Mouse (Mus musculus) CD4-positive helper T cell, adult 2 months (primary cell): ENCODE measurements around the gene Rasl12.

Experiments
- DNase-seq: peaks from one replicate; pipeline ENCODE4 v3.0.0-alpha.2; 2012; ENCODE audit warnings: low read depth, missing footprints, low spot score

Rasl12 gene

DNA sequence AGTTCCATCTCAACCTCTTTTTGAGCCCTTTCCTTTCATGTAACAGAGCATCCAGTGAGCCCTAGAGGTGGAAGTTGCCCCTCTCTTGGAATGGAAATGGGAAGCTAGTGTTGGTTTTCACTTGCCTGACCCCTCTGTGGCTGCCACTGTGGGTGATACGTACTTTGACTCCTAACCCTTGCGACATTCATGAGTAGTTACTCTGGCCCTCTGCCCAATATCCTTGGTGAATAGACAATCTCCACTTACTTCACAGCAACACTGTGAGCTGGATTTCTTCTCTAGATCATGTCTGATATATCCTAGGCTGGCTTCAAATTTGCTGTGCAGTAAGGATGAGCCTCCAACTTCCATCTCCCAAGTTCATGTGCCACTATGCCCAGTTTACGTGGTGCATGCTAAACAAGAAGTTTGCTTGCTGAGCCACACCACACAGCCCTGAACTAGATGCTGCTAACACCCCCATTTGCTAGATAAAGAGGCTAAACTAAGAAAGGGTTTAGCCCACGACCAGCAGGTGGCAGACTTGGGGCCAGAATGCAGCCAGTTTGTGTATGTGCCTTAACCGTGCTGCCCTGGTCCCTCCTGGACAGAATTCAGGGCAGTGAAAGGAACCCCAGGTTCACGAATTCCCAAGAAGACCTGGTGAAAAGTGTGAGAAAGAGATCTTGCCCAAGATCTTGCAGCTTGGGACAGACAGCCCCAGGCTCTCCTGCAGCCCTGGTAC is 5.5 kb upstream of the Rasl12 start:
- DNase-seq = peak; percentile 46

DNA sequence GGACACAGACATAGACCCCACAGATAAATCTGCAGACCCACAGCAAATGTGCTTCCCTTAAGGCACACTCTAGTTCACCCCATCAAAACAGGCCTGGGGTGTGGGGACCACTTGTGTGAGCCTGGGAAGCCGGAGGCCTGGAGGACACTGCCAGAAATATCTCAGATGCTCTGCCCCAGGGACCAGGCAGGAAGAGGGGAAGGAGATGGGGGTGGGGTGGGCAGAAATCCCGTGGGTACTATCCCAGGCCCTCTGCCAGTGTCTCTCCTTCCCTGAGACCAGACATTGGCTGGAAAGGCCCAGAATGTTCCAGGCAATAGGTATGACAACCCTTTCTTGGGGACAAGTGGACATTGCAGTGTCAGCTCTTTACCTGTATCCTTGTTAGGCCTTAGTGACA is 4.7 kb upstream of the Rasl12 start:
- DNase-seq = no peak

DNA sequence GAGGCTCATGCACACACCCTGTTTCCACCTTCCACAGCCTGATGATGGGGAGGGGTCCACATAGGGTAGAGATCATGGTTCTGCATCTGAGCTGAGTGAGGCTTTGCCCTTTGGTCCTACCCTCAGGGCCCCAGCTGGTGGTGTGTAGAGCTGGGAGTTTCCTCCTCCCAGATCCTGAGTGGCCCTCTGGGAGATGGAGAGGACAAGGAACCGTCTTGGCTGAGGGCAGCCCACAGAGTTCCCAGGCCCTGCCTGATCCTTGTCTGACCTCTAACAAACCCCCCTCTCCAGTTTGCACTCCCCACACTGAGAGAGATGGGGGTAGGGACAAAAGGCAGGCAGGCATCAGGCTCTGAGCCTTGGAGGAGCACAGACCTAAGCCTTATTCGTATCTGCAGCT is 3.9 kb upstream of the Rasl12 start:
- no peak for DNase-seq

DNA sequence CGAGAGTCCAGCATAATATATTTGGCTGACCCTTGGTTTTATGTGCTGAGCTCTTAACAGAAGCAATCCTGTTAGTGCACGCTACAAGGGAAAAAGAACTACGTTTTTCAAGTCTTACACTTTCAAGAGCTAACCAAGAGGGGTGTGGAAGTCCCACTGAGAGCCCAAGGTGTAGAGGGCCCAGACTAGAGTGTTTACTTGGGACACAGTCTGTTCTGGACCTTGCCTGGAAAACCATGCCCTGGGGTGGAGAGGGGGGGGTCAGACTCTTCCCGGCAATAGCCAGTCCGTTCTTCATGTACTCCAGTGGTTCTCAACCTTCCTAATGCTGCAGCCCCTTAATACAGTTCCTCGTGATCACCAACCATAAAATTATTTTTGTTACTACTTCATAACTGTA is 1.6 kb downstream of the Rasl12 start:
- no peak for DNase-seq

DNA sequence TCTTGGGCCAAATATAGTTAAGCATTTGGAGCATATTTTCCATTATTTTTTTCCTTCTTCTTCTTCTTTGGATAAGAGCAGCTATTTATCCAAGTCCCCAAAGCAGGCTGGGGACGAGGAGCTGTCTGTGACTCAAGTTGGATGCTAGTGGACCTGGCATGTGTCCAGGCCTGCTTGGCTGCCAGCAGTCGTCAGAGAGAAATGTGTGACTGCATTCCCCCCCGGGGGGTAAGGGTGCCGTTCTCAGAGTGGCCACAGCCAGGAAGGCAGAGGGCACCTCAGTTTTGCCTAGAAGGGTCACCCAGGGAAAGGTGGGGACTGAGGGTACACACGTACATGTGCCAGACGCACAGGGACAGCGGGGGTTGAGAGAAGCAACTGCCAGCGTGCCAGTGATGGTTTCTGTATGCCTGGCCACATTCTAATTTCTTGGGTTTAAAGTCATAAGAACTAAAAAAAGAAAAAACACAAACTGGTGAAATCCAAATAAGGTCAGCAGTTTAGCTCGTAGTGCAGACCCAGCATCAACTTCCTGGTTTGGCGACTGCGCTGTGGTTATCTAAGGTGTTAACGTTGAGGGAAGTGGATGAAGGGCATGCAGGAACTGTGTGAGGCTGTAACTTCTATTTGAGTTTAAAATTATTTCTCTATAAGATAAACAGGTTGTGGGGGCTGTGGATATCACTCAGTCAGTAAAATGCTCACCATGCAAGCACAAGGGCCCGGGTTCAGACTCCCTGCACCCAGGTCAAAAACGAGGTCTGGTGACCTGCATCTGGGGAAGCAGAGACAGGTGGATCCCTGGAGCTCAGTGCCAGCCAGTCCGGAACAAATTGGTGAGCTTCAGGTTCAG is 6.3 kb downstream of the Rasl12 start:
- DNase-seq = no peak

DNA sequence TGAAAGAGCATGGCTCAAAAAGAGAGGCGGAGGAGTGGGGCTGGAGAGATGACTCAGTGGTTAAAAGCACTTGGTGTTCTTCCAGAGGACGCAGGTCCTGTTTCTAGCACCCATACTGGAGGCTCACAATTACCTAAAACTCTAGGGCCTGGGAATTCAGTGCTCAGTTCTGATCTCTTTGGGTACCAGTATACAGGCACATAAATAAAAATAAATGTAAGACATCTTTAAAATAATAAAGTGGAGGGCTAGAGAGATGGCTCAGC is 6.8 kb downstream of the Rasl12 start:
- no peak for DNase-seq

DNA sequence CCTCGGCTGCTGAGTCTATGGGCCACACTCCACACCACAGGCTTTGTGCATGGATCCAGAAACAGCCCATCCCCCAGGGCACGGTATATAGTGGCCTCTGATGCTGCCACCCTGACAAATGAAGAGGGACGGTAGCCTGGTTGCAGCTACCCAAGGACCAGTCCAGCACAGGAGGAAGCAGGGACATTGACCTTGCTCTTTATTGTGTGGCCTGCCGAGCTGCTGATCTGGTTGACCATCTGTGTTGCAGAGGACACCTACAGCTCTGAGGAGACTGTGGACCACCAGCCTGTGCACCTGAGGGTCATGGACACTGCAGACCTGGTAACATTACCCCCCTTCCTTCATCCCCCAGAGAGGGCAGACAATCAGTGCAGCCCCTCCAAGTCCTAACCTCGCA is 9.0 kb downstream of the Rasl12 start:
- no peak for DNase-seq

DNA sequence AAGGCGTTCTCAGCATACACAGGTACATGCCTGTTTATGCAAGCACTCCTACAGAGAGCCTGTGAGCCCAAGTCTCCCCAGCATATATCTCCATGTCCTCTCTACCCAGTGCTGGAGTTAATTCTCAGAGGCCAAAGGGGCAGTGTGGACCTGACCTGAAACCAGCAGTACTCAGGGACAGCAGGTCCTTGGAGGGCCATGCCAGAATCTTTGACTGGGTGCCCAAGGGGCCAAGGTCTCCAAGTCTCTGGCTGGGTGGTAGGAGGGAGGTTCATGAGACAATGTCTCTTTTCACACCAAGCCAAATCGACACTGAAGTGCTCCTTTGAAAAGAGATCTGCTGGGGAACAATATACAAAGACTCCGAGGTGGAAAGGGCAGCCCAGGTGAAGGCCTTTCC is 9.6 kb downstream of the Rasl12 start:
- no peak for DNase-seq

DNA sequence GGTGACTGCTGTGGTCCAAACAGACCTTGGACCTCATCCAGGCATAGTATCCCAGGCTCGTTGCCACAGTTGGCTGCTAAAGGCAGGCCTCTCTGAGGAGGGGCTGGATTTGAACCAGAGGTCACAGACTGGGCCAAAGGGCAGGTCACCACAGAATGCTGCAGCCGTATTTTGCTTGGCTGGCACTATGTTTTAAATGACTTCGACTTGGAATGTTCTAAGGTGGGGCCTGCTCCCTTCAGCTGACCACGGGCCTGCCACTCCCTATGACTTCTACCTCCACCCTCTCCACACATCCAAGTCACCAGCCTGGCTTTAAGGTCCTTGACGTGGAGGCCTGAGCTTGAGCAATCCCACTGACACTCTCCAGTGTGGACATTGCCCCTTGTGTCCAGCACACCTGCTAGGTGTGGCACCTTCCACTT is 10.6 kb downstream of the Rasl12 start:
- no peak for DNase-seq

DNA sequence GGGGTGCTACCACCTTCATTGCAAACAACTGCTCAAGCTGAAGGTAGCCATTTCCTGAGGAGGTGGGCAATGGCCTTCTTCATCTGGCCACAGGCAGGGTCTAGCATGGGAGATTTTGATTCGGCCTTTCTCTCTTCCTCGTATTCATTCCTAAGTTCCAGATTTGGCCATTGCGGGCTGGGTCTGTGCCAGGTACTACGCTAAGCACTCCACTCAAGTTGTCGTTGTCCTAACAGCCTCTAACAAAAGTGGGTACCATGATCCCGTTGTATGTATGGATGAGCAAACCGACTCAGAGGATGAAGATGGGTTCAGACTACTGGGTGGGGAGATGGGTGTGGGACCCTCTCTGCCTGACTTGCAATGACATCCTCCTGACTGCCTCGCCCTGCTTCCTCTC is 12.1 kb downstream of the Rasl12 start:
- DNase-seq = no peak

DNA sequence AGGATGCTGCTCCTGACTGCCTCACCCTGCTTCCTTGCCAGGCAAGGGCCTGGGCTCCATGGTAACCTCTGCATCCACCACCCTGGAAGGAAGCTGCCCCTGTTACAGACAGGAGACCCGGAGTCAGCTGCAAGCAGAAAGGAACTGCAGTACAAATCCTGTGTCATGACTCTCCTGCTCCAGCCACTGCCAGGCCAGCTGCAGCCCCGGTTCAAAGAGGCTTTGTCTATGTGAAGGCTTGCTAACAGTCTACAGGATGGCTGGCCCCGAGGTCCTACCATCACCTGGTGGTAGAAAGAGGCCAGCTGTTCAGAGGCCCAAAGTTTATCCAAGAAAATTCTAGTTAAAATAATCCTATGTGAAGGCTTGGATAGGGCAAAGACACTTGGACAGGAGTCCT is 13.0 kb downstream of the Rasl12 start:
- DNase-seq = no peak

DNA sequence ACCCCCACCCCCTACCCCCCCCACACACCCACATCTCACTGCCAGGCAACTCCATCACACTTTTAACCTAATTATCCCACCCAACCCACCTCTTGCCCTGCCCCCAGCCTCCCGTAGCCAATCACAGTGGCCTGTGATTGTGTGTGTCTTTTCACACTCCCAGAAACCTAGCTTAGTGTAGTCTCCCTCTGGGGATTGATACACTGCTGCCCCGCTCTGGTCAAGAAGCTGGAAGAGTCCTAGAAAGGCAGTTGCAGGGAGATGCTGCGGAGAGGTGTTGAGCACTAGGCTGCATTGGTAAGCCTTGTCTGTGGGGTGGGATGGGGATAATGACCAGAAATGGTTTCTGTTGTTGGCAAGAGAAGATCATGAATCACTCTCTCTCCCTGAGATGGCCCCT is 19.4 kb downstream of the Rasl12 start:
- DNase-seq = no peak

DNA sequence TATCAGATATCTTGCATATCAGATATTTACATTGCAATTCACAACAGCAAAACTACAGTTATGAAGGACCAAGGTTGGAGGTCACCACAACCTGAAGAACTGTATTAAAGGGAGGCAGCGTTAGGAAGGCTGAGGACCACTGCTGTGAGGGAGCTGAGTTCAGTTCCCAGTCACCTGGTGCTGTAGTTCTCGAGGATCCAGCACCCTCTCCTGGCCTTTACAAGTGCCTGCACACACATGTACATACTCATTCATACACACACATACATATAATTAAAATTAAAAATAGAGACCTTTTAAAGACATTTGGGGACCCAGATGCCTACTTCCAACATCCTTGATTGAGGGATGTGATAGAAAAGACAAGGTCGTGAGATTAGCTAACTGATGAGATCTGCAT is 21.3 kb downstream of the Rasl12 start:
- no peak for DNase-seq

DNA sequence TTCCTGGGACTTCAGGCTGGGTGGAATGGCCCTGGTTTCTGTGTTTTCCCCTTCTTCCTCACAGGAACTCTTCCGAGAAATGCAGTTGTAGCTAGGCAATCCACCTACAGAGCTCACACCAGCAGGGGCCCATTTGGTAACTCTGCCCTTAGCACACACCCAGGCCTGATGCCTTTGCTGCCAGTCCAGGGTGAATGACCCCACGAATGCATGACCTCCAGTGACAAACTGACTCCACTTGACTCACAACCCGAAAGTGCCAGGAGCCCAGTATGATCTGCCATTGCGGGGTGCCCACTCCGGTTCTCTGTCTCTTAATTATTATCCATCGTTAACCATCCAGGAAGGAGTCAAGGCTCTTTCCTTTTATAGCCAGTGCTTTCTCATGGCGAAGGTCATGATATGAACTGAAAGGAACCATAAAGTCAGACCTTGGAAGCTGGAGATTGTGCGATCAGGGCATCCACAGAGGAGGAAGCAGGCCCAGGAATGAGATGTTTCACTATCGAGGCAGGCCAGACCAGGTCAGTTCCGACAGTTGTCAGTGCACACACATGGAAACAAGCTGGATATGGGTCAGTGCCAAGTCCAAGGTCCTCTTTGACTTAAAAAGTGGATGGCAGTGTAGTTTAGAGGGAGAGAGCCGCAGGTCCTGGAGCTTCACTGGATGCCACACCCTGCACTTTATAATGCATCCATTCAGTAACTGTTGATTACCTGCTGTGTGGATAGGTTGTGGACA is 24.6 kb downstream of the Rasl12 start, which contains the start of gene Slc51b:
Gene Slc51b (minus strand): TSS at position 196 of the 742 bp plus-strand sequence.
- no peak for DNase-seq

DNA sequence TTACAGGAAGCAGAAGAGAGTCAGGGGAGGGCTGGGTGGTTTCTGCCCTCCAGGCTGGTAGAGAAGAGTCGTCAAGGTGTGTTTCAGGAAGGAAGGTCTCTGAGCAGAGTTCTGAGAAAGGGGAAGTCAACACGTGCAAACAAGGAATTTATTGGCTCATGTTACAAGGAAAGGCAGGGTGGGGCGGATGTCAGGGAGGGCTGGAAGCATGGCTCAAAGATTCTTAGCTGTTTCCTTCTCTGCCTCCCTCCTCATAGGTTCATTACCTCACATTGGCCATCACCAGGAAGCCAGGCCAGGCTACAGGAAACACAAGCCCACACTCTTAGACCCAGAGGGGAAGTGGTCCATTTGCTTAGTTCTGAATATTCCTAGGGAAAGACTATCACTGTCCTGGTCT is 26.1 kb downstream of the Rasl12 start:
- DNase-seq = no peak

DNA sequence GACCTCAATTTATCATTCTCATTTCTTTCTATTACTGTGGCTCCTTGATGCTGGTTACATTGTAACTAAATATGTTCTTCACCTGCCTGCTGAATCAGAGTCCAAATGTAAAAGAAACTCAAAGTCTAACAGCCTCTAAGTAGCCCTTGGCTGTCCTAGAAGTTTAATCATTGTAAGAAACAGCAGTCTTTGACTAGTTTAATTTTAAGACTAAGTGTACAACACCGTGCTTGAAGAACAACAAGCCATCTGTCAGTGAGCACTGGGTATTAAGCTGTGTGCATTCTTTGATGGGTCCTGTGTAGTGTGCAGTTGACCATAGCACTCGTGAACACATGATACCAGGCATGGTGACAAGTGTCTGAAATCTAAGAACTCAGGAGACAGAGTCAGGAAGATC is 29.2 kb downstream of the Rasl12 start:
- no peak for DNase-seq

DNA sequence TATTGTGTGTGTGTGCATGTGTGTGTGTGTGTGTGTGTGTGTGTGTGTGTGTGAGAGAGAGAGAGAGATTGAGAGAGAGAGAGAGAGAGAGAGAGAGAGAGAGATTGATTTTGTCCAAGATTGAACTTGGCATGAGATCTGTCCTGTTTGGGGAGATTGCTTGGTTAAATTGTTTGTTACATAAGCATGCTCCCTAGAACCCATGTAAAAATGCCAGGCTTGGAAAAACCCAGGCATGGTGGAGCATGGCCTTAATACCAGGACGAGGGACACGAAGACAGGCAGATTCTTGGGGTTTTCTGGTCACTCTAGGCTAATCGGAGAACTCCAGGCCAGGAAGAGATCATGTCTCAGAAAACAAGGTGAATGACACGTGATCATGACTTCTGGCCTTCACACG is 29.7 kb downstream of the Rasl12 start:
- no peak for DNase-seq

DNA sequence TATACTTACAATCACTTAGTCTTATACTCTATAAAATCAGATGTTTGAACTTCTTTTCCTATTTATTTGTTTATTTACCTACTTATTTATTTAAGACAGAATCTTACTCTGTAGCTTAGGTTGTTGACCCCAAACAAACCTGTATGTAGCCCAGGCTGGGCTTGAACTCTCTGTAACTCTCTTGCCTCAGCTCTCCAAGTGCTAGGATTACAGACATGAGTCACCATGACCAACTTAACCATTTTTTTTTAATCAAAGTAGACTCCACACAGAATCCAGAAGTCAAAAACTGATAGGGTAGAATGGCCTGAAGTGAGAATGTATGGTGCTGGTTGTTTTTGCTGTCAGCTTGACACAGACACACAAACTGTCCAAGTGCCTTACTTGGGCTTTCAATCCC is 32.1 kb downstream of the Rasl12 start:
- no peak for DNase-seq

DNA sequence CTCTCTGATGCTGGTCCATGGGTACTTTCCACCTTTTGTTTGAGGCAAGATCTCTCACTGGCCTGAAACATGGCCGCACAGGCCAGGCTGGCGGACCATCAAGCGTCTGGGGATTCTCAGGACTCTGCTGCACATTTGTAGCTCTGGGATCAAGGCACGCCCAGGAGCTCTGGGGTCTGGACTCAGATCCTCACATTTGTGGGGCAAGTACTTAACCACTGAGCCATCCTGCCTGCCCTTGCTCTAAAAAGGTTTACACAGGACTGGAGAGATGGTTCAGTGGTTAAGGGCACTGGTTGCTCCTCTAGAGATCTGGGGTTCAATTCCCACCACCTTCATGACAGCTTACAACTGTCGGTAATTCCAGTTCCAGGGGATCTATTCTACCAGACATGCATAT is 32.6 kb downstream of the Rasl12 start:
- DNase-seq = no peak

DNA sequence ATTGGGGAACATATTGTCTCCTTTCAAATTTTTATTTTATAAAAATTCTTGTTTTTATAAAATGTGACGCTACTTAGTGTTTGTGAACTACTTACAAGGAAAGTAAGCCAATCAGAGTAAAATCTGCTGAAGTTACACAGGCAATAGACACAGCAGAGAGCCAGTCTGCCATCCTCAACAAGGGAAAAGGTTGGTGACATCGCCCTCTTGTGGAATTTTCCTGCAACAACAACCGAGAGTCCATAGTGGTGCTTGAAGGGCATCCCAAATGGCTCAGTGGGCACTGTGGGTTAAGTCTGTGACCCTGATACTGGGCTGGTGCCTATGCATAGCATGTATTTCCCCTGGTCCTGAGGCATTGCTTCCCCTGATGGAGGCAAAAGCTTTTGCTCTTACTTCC is 33.9 kb downstream of the Rasl12 start:
- DNase-seq = peak; percentile 67

DNA sequence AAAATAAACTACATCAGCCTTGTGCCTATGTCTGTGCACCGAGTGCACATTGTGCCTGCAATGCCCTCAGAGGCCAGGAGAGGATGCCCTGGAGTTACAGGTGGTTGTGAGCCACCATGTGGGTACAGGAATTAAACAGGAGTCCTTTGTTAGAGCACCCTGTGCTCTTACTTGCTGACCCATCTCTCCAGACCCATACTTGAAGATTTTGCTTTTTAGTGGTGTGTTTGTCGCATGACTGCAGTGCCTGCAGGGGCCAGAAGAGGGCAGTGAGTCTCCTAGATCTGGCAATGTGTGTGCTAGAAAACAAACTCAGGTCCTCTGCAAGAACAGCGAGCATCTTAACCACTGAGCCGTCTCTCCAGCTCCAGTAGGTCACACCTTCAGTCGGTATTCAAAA is 35.8 kb downstream of the Rasl12 start:
- DNase-seq = peak; percentile 53

DNA sequence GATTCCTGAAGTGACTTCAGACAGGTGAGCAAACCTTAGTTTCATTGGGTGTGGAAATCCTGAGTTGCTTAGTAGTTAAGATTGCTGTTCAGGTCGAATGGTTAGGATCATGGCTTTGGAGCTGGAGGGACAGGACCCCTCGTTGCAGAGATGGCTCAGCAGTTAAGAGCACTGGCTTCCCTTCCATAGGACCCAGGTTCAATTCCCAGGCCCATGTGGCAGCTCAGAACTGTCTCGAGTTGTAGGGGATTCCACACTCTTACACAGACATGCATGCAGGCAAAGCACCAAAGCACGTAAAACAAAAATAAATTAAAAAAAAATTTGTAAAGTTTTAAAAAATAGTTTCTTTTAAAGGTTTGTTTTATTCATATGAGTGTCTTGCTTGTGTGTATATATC is 36.9 kb downstream of the Rasl12 start:
- no peak for DNase-seq
